Mouse (Mus musculus) megakaryocyte-erythroid progenitor cell, adult 5-6 weeks (primary cell): ENCODE measurements at regions not wholly inside any gene's neighbourhood (a gene's known extent, or its start where the extent isn't known, plus 50 kb on each side); places are given as distances from the start of the nearest gene placed in this dataset.
A peak's percentile ranks its signal among the peaks of the same experiment; 100 is the strongest.

Experiments
- ATAC-seq: replicated peaks from 2 replicates; pipeline ENCODE4 v1.8.0; 2016; ENCODE audit warnings: mild to moderate bottlenecking, inconsistent platforms; ENCODE audit not compliant: severe bottlenecking, poor library complexity, low FRiP score, low TSS enrichment

GRCm38 (mm10) chr4:8380711-8381338, 142.0 kb upstream of the Car8 start:
- peak; percentile 81 for ATAC-seq

GRCm38 (mm10) chr4:8374737-8375489, 136.1 kb upstream of the Car8 start:
- ATAC-seq, result no peak

- no peak for ATAC-seq
Measured at GRCm38 (mm10) chr4:8374061-8374460, 135.2 kb upstream of the Car8 start.

GRCm38 (mm10) chr4:8372069-8372468, 133.2 kb upstream of the Car8 start:
- ATAC-seq, result peak; percentile 69

- no peak for ATAC-seq
Measured at GRCm38 (mm10) chr4:8370786-8371185, 131.9 kb upstream of the Car8 start.

- peak; percentile 71 for ATAC-seq
Measured at GRCm38 (mm10) chr4:8367487-8368276, 128.8 kb upstream of the Car8 start.

- ATAC-seq, result no peak
Measured at GRCm38 (mm10) chr4:8366978-8367377, 128.1 kb upstream of the Car8 start.

GRCm38 (mm10) chr4:8362409-8362808, 123.6 kb upstream of the Car8 start:
- ATAC-seq, result no peak

- ATAC-seq, result no peak
Measured at GRCm38 (mm10) chr4:8361931-8362330, 123.1 kb upstream of the Car8 start.

- ATAC-seq, result no peak
Measured at GRCm38 (mm10) chr4:8361305-8361704, 122.5 kb upstream of the Car8 start.

- ATAC-seq, result no peak
Measured at GRCm38 (mm10) chr4:8357443-8357842, 118.6 kb upstream of the Car8 start.

GRCm38 (mm10) chr4:8341928-8342327, 103.1 kb upstream of the Car8 start:
- no peak for ATAC-seq

- no peak for ATAC-seq
Measured at GRCm38 (mm10) chr4:8309241-8309987, 70.6 kb upstream of the Car8 start.

- no peak for ATAC-seq
Measured at GRCm38 (mm10) chr4:8292563-8292962, 53.7 kb upstream of the Car8 start.

GRCm38 (mm10) chr4:8291528-8292492, 53.0 kb upstream of the Car8 start:
- no peak for ATAC-seq

GRCm38 (mm10) chr4:8289901-8290300, 51.1 kb upstream of the Car8 start:
- no peak for ATAC-seq
